Mouse (Mus musculus): ENCODE measurements around the gene Ntmt1. TPM values are rescaled to one million over a fixed set of nuclear protein-coding genes. Genes with fewer than 3 reads are reported as not detected.

The Ntmt1 gene
- polyA plus RNA-seq, 1 experiment from 2014 or later = 50.5 TPM

GRCm38 (mm10) chr2:30766446-30766845 lies 41.2 kb upstream of the Ntmt1 start:
- no peak for TF ChIP-seq CTCF (IDR thresholded peaks at IDR 0.05; ENCODE audit: low read depth)
- H3K36me3 ChIP-seq (ENCODE audit: control insufficient read depth, insufficient read depth) = no peaks in the 10 kb centered on the region
- H3K4me1 ChIP-seq (replicated peaks; ENCODE audit: control insufficient read depth, insufficient read depth, low read length) = 0 out of 2 replicates have a peak, but pooled peaks cover under 1% of the 10 kb centered on the region
- no peak overlapping the region for H3K9ac ChIP-seq (ENCODE audit: low read depth, low read length)
- no peak overlapping the region for H3K4me2 ChIP-seq (replicated peaks; ENCODE audit: low read depth)
- no peaks in the 10 kb centered on the region for H3K9me3 ChIP-seq (ENCODE audit: control insufficient read depth)
- ATAC-seq = no peak
- no peak overlapping the region for H3K4me3 ChIP-seq (ENCODE audit: low read depth, low read length)
- WGBS = 92% methylated on average over 5 of the region's 5 CpGs
- H3K27me3 ChIP-seq (replicated peaks; ENCODE audit: control insufficient read depth, insufficient read depth, low read length) = no peaks in the 10 kb centered on the region
- H3K27ac ChIP-seq (ENCODE audit: low read depth, low read length) = no peak overlapping the region

- 85% methylated on average over 7 of the region's 7 CpGs for WGBS
- Histone ChIP-seq H3K27me3 (replicated peaks; ENCODE audit: control insufficient read depth, insufficient read depth, low read length) (no peaks in the 10 kb centered on the region), H3K9me3 (ENCODE audit: control insufficient read depth) (no peaks in the 10 kb centered on the region), H3K4me3 (ENCODE audit: low read depth, low read length) (no peak overlapping the region), H3K4me1 (replicated peaks; ENCODE audit: control insufficient read depth, insufficient read depth, low read length) (peaks cover 5% of the 10 kb centered on the region; the same call in 1 of the 2 replicates), H3K27ac (ENCODE audit: low read depth, low read length) (no peak overlapping the region), H3K4me2 (replicated peaks; ENCODE audit: low read depth) (no peak overlapping the region), H3K36me3 (ENCODE audit: control insufficient read depth, insufficient read depth) (no peaks in the 10 kb centered on the region), H3K9ac (ENCODE audit: low read depth, low read length) (no peak overlapping the region)
- TF ChIP-seq CTCF (IDR thresholded peaks at IDR 0.05; ENCODE audit: low read depth) = no peak
- ATAC-seq = no peak
Measured at GRCm38 (mm10) chr2:30767626-30768240, 39.9 kb upstream of the Ntmt1 start.

GRCm38 (mm10) chr2:30768529-30768928 lies 39.1 kb upstream of the Ntmt1 start:
- H3K36me3 ChIP-seq (ENCODE audit: control insufficient read depth, insufficient read depth) = no peaks in the 10 kb centered on the region
- ATAC-seq = no peak
- WGBS = 60% methylated on average over 5 of the region's 5 CpGs
- H3K27ac ChIP-seq (ENCODE audit: low read depth, low read length) = no peak overlapping the region
- H3K27me3 ChIP-seq (replicated peaks; ENCODE audit: control insufficient read depth, insufficient read depth, low read length) = no peaks in the 10 kb centered on the region
- no peaks in the 10 kb centered on the region for H3K9me3 ChIP-seq (ENCODE audit: control insufficient read depth)
- no peak overlapping the region for H3K9ac ChIP-seq (ENCODE audit: low read depth, low read length)
- no peak for TF ChIP-seq CTCF (IDR thresholded peaks at IDR 0.05; ENCODE audit: low read depth)
- no peak overlapping the region for H3K4me3 ChIP-seq (ENCODE audit: low read depth, low read length)
- peaks cover 5% of the 10 kb centered on the region; the same call in 1 of the 2 replicates for H3K4me1 ChIP-seq (replicated peaks; ENCODE audit: control insufficient read depth, insufficient read depth, low read length)
- H3K4me2 ChIP-seq (replicated peaks; ENCODE audit: low read depth) = no peak overlapping the region

GRCm38 (mm10) chr2:30769187-30769586 lies 38.4 kb upstream of the Ntmt1 start:
- no peak overlapping the region for H3K9ac ChIP-seq (ENCODE audit: low read depth, low read length)
- no peaks in the 10 kb centered on the region for H3K27me3 ChIP-seq (replicated peaks; ENCODE audit: control insufficient read depth, insufficient read depth, low read length)
- 60% methylated on average over 6 of the region's 6 CpGs for WGBS
- H3K4me2 ChIP-seq (replicated peaks; ENCODE audit: low read depth) = no peak overlapping the region
- peaks cover 5% of the 10 kb centered on the region; the same call in 1 of the 2 replicates for H3K4me1 ChIP-seq (replicated peaks; ENCODE audit: control insufficient read depth, insufficient read depth, low read length)
- H3K27ac ChIP-seq (ENCODE audit: low read depth, low read length) = no peak overlapping the region
- H3K36me3 ChIP-seq (ENCODE audit: control insufficient read depth, insufficient read depth) = no peaks in the 10 kb centered on the region
- ATAC-seq = no peak
- no peaks in the 10 kb centered on the region for H3K9me3 ChIP-seq (ENCODE audit: control insufficient read depth)
- H3K4me3 ChIP-seq (ENCODE audit: low read depth, low read length) = no peak overlapping the region
- TF ChIP-seq CTCF (IDR thresholded peaks at IDR 0.05; ENCODE audit: low read depth) = peak; percentile 58

- Histone ChIP-seq H3K4me1 (replicated peaks; ENCODE audit: control insufficient read depth, insufficient read depth, low read length) (peaks cover 5% of the 10 kb centered on the region; the same call in 1 of the 2 replicates), H3K36me3 (ENCODE audit: control insufficient read depth, insufficient read depth) (no peaks in the 10 kb centered on the region), H3K27me3 (replicated peaks; ENCODE audit: control insufficient read depth, insufficient read depth, low read length) (no peaks in the 10 kb centered on the region; the same call in 1 of the 2 replicates), H3K4me3 (ENCODE audit: low read depth, low read length) (peak overlapping the region; percentile 37), H3K4me2 (replicated peaks; ENCODE audit: low read depth) (peak overlapping the region; percentile 86), H3K27ac (ENCODE audit: low read depth, low read length) (peak overlapping the region; percentile 21), H3K9me3 (ENCODE audit: control insufficient read depth) (no peaks in the 10 kb centered on the region), H3K9ac (ENCODE audit: low read depth, low read length) (peak overlapping the region; percentile 38)
- under 1% methylated on average over 50 of the region's 51 CpGs for WGBS
- TF ChIP-seq CTCF (IDR thresholded peaks at IDR 0.05; ENCODE audit: low read depth) = no peak
- no peak for ATAC-seq
Measured at GRCm38 (mm10) chr2:30771368-30771805, 36.2 kb upstream of the Ntmt1 start.

GRCm38 (mm10) chr2:30771806-30772460 lies 35.7 kb upstream of the Ntmt1 start:
- H3K27ac ChIP-seq (ENCODE audit: low read depth, low read length) = peak overlapping the region; percentile 21
- H3K9me3 ChIP-seq (ENCODE audit: control insufficient read depth) = no peaks in the 10 kb centered on the region
- H3K4me3 ChIP-seq (ENCODE audit: low read depth, low read length) = peak overlapping the region; percentile 37
- no peaks in the 10 kb centered on the region; the same call in 1 of the 2 replicates for H3K27me3 ChIP-seq (replicated peaks; ENCODE audit: control insufficient read depth, insufficient read depth, low read length)
- peaks cover 5% of the 10 kb centered on the region; the same call in 1 of the 2 replicates for H3K4me1 ChIP-seq (replicated peaks; ENCODE audit: control insufficient read depth, insufficient read depth, low read length)
- ATAC-seq = peak; percentile 46
- no peak for TF ChIP-seq CTCF (IDR thresholded peaks at IDR 0.05; ENCODE audit: low read depth)
- peak overlapping the region; percentile 38 for H3K9ac ChIP-seq (ENCODE audit: low read depth, low read length)
- 4% methylated on average over 19 of the region's 19 CpGs for WGBS
- no peaks in the 10 kb centered on the region for H3K36me3 ChIP-seq (ENCODE audit: control insufficient read depth, insufficient read depth)
- H3K4me2 ChIP-seq (replicated peaks; ENCODE audit: low read depth) = peak overlapping the region; percentile 86

Data from intestine, postnatal 0 days (tissue).